Mouse (Mus musculus): Measurements from ENCODE around the gene Bmf. TPM values are rescaled to one million over a fixed set of nuclear protein-coding genes. Genes with fewer than 3 reads are reported as not detected.

Bmf gene
- polyA plus RNA-seq, 1 experiment from 2014 or later: 4.9 TPM

GRCm38 (mm10) chr2:118547541-118548016, 1.9 kb downstream of the Bmf start:
- no peak overlapping the region for H3K9ac ChIP-seq (ENCODE audit: low read depth, low read length)
- H3K4me3 ChIP-seq (ENCODE audit: low read depth, low read length): no peak overlapping the region
- DNase-seq (ENCODE audit: low spot score): peak; percentile 16
- ATAC-seq (ENCODE audit: low FRiP score): no peak
- peak overlapping the region; percentile 92; the same call in 1 of the 2 replicates for H3K4me2 ChIP-seq (replicated peaks; ENCODE audit: low read depth, low read length)
- H3K9me3 ChIP-seq (ENCODE audit: control insufficient read depth, low read length): no peaks in the 10 kb centered on the region
- H3K27me3 ChIP-seq (ENCODE audit: control insufficient read depth, insufficient read depth, low read length): no peaks in the 10 kb centered on the region
- peaks cover 28% of the 10 kb centered on the region; the same call in 1 of the 2 replicates for H3K4me1 ChIP-seq (replicated peaks; ENCODE audit: control insufficient read depth, insufficient read depth, low read length)
- H3K27ac ChIP-seq (ENCODE audit: low read depth, low read length): no peak overlapping the region
- 9% methylated on average over 9 of the region's 9 CpGs for WGBS
- H3K36me3 ChIP-seq (ENCODE audit: control insufficient read depth, insufficient read depth, low read length): no peaks in the 10 kb centered on the region

- WGBS: 37% methylated on average over 3 of the region's 3 CpGs
- Histone ChIP-seq H3K4me2 (replicated peaks; ENCODE audit: low read depth, low read length) (no peak overlapping the region), H3K27ac (ENCODE audit: low read depth, low read length) (no peak overlapping the region)
Measured at GRCm38 (mm10) chr2:118546798-118547165, 2.7 kb downstream of the Bmf start.

GRCm38 (mm10) chr2:118546104-118546797, 3.2 kb downstream of the Bmf start:
- no peaks in the 10 kb centered on the region for H3K27me3 ChIP-seq (ENCODE audit: control insufficient read depth, insufficient read depth, low read length)
- H3K9ac ChIP-seq (ENCODE audit: low read depth, low read length): peak overlapping the region; percentile 17; the same call in 1 of the 2 replicates
- no peaks in the 10 kb centered on the region for H3K9me3 ChIP-seq (ENCODE audit: control insufficient read depth, low read length)
- no peak overlapping the region for H3K4me3 ChIP-seq (ENCODE audit: low read depth, low read length)
- H3K27ac ChIP-seq (ENCODE audit: low read depth, low read length): no peak overlapping the region; the same call in 1 of the 2 replicates
- no peak overlapping the region for H3K4me2 ChIP-seq (replicated peaks; ENCODE audit: low read depth, low read length)
- H3K36me3 ChIP-seq (ENCODE audit: control insufficient read depth, insufficient read depth, low read length): no peaks in the 10 kb centered on the region
- DNase-seq (ENCODE audit: low spot score): no peak
- 27% methylated on average over 5 of the region's 5 CpGs for WGBS
- peaks cover 28% of the 10 kb centered on the region; the same call in 1 of the 2 replicates for H3K4me1 ChIP-seq (replicated peaks; ENCODE audit: control insufficient read depth, insufficient read depth, low read length)
- no peak for ATAC-seq (ENCODE audit: low FRiP score)

More at GRCm38 (mm10) chr2:118546798-118547165, 2.7 kb downstream of the Bmf start:
- DNase-seq (ENCODE audit: low spot score) (no peak), ATAC-seq (ENCODE audit: low FRiP score) (no peak)
- Histone ChIP-seq H3K4me1 (replicated peaks; ENCODE audit: control insufficient read depth, insufficient read depth, low read length) (peaks cover 28% of the 10 kb centered on the region; the same call in 1 of the 2 replicates), H3K9ac (ENCODE audit: low read depth, low read length) (no peak overlapping the region), H3K4me3 (ENCODE audit: low read depth, low read length) (no peak overlapping the region), H3K9me3 (ENCODE audit: control insufficient read depth, low read length) (no peaks in the 10 kb centered on the region), H3K27me3 (ENCODE audit: control insufficient read depth, insufficient read depth, low read length) (no peaks in the 10 kb centered on the region), H3K36me3 (ENCODE audit: control insufficient read depth, insufficient read depth, low read length) (no peaks in the 10 kb centered on the region)

GRCm38 (mm10) chr2:118545242-118546103, 4.0 kb downstream of the Bmf start:
- H3K27me3 ChIP-seq (ENCODE audit: control insufficient read depth, insufficient read depth, low read length): no peaks in the 10 kb centered on the region
- H3K4me3 ChIP-seq (ENCODE audit: low read depth, low read length): no peak overlapping the region
- H3K4me1 ChIP-seq (replicated peaks; ENCODE audit: control insufficient read depth, insufficient read depth, low read length): peaks cover 28% of the 10 kb centered on the region; the same call in 1 of the 2 replicates
- H3K36me3 ChIP-seq (ENCODE audit: control insufficient read depth, insufficient read depth, low read length): no peaks in the 10 kb centered on the region
- H3K27ac ChIP-seq (ENCODE audit: low read depth, low read length): peak overlapping the region; percentile 33; the same call in 1 of the 2 replicates
- no peaks in the 10 kb centered on the region for H3K9me3 ChIP-seq (ENCODE audit: control insufficient read depth, low read length)
- H3K9ac ChIP-seq (ENCODE audit: low read depth, low read length): no peak overlapping the region
- ATAC-seq (ENCODE audit: low FRiP score): peak; percentile 8; the same call in 1 of the 2 replicates
- H3K4me2 ChIP-seq (replicated peaks; ENCODE audit: low read depth, low read length): no peak overlapping the region
- peak; percentile 90 for DNase-seq (ENCODE audit: low spot score)
- WGBS: 26% methylated on average over 23 of the region's 23 CpGs

GRCm38 (mm10) chr2:118543893-118544799, 5.3 kb downstream of the Bmf start:
- 16% methylated on average over 18 of the region's 23 CpGs for WGBS
- peaks cover 28% of the 10 kb centered on the region; the same call in 1 of the 2 replicates for H3K4me1 ChIP-seq (replicated peaks; ENCODE audit: control insufficient read depth, insufficient read depth, low read length)
- H3K27ac ChIP-seq (ENCODE audit: low read depth, low read length): peak overlapping the region; percentile 77
- peak; percentile 36 for ATAC-seq (ENCODE audit: low FRiP score)
- no peaks in the 10 kb centered on the region for H3K36me3 ChIP-seq (ENCODE audit: control insufficient read depth, insufficient read depth, low read length)
- H3K9me3 ChIP-seq (ENCODE audit: control insufficient read depth, low read length): no peaks in the 10 kb centered on the region
- no peak overlapping the region for H3K4me3 ChIP-seq (ENCODE audit: low read depth, low read length)
- no peaks in the 10 kb centered on the region for H3K27me3 ChIP-seq (ENCODE audit: control insufficient read depth, insufficient read depth, low read length)
- peak; percentile 65 for DNase-seq (ENCODE audit: low spot score)
- peak overlapping the region; percentile 46 for H3K4me2 ChIP-seq (replicated peaks; ENCODE audit: low read depth, low read length)
- H3K9ac ChIP-seq (ENCODE audit: low read depth, low read length): peak overlapping the region; percentile 37; the same call in 1 of the 2 replicates

GRCm38 (mm10) chr2:118542971-118543573, 6.4 kb downstream of the Bmf start:
- ATAC-seq (ENCODE audit: low FRiP score) (no peak), DNase-seq (ENCODE audit: low spot score) (peak; percentile 32)
- Histone ChIP-seq H3K4me3 (ENCODE audit: low read depth, low read length) (no peak overlapping the region), H3K36me3 (ENCODE audit: control insufficient read depth, insufficient read depth, low read length) (no peaks in the 10 kb centered on the region), H3K9me3 (ENCODE audit: control insufficient read depth, low read length) (no peaks in the 10 kb centered on the region), H3K4me2 (replicated peaks; ENCODE audit: low read depth, low read length) (no peak overlapping the region), H3K27ac (ENCODE audit: low read depth, low read length) (no peak overlapping the region), H3K9ac (ENCODE audit: low read depth, low read length) (no peak overlapping the region), H3K4me1 (replicated peaks; ENCODE audit: control insufficient read depth, insufficient read depth, low read length) (peaks cover 24% of the 10 kb centered on the region; the same call in 1 of the 2 replicates), H3K27me3 (ENCODE audit: control insufficient read depth, insufficient read depth, low read length) (no peaks in the 10 kb centered on the region)
- WGBS: 93% methylated on average over 1 of the region's 1 CpGs

GRCm38 (mm10) chr2:118541716-118542115, 7.8 kb downstream of the Bmf start:
- ATAC-seq (ENCODE audit: low FRiP score): no peak
- H3K4me1 ChIP-seq (replicated peaks; ENCODE audit: control insufficient read depth, insufficient read depth, low read length): peaks cover 15% of the 10 kb centered on the region; the same call in 1 of the 2 replicates
- 81% methylated on average over 3 of the region's 3 CpGs for WGBS

More at GRCm38 (mm10) chr2:118541716-118542115, 7.8 kb downstream of the Bmf start:
- no peak overlapping the region for H3K9ac ChIP-seq (ENCODE audit: low read depth, low read length)
- H3K27ac ChIP-seq (ENCODE audit: low read depth, low read length): no peak overlapping the region
- H3K36me3 ChIP-seq (ENCODE audit: control insufficient read depth, insufficient read depth, low read length): no peaks in the 10 kb centered on the region
- DNase-seq (ENCODE audit: low spot score): no peak
- no peak overlapping the region for H3K4me2 ChIP-seq (replicated peaks; ENCODE audit: low read depth, low read length)
- no peaks in the 10 kb centered on the region for H3K9me3 ChIP-seq (ENCODE audit: control insufficient read depth, low read length)
- H3K27me3 ChIP-seq (ENCODE audit: control insufficient read depth, insufficient read depth, low read length): no peaks in the 10 kb centered on the region
- H3K4me3 ChIP-seq (ENCODE audit: low read depth, low read length): no peak overlapping the region
